Mouse (Mus musculus) midbrain, embryonic 10.5 days (tissue): ENCODE results near the gene Fbxo4. TPM values are rescaled to one million over a fixed set of nuclear protein-coding genes. Genes with fewer than 3 reads are reported as not detected.

ENCODE experiments used
- DNase-seq: peaks from one replicate; pipeline ENCODE4 v3.0.0-alpha.2; 2017; ENCODE audit warnings: low spot score
- H3K27ac ChIP-seq: fragments of 300-500 bp; sonication (generic); replicated peaks from 2 replicates; pipeline ENCODE4 v1.5.1; 2016; ENCODE audit warnings: mild to moderate bottlenecking
- H3K27me3 ChIP-seq: fragments of 300-500 bp; sonication (generic); 2 replicates; pipeline ENCODE4 v1.6.1; 2016; ENCODE audit warnings: low read depth, mild to moderate bottlenecking; ENCODE audit not compliant: poor library complexity, severe bottlenecking
- H3K36me3 ChIP-seq: fragments of 300-500 bp; sonication (generic); 2 replicates; pipeline ENCODE4 v1.6.1; 2016; ENCODE audit warnings: mild to moderate bottlenecking, moderate library complexity
- H3K4me1 ChIP-seq: fragments of 300-500 bp; sonication (generic); 2 replicates; pipeline ENCODE4 v1.6.1; 2016
- H3K4me3 ChIP-seq: fragments of 300-500 bp; sonication (generic); 2 replicates; pipeline ENCODE4 v1.5.1; 2016; ENCODE audit warnings: mild to moderate bottlenecking, moderate library complexity
- H3K9me3 ChIP-seq: fragments of 300-500 bp; sonication (generic); replicated peaks from 2 replicates; pipeline ENCODE4 v1.6.1; 2016; ENCODE audit warnings: mild to moderate bottlenecking
- WGBS: fragments of 180-500 bp; shearing (Covaris S2); methylation state at CpG from one replicate; pipeline ENCODE4 v1.1.7; 2016; 5-methylcytosine and 5-hydroxymethylcytosine counted together
- polyA plus RNA-seq: library from polyadenylated mRNA; unstranded; fragments of >200 nt; fragmentation: Nextera tagmentation; extraction: Ambion mirVana; gene quantifications from 2 replicates; pipeline ENCODE4 v1.2.1, GENCODE M21; 2016

The Fbxo4 gene
- polyA plus RNA-seq = 4.4 and 5.0 TPM in 2 replicates

GRCm38 (mm10) chr15:3979061-3979848 is at the start of gene Fbxo4:
TSS of gene Fbxo4 (minus strand) at chr15:3979573.
- peaks cover 27% of the 10 kb centered on the region for H3K36me3 ChIP-seq
- peak within 1 kb of the TSS; percentile 74 for H3K4me3 ChIP-seq
- 2% methylated on average over 60 of the region's 61 CpGs for WGBS
- no peaks in the 10 kb centered on the region for H3K9me3 ChIP-seq
- H3K27ac ChIP-seq = peak within 1 kb of the TSS; percentile 96
- peaks cover 10% of the 10 kb centered on the region; the same call in 1 of the 2 replicates for H3K4me1 ChIP-seq
- H3K27me3 ChIP-seq = no peaks in the 10 kb centered on the region
- peak; percentile 72 for DNase-seq

GRCm38 (mm10) chr15:4028960-4029359 is 49.6 kb upstream of the Fbxo4 start:
- Histone ChIP-seq H3K27me3 (peaks cover 22% of the 10 kb centered on the region), H3K4me1 (peaks cover 22% of the 10 kb centered on the region), H3K4me3 (no peak overlapping the region), H3K36me3 (no peaks in the 10 kb centered on the region), H3K9me3 (no peaks in the 10 kb centered on the region), H3K27ac (no peak overlapping the region)
- DNase-seq = no peak

- Histone ChIP-seq H3K27me3 (peaks cover 22% of the 10 kb centered on the region), H3K9me3 (no peaks in the 10 kb centered on the region), H3K36me3 (no peaks in the 10 kb centered on the region), H3K4me1 (peaks cover 22% of the 10 kb centered on the region), H3K27ac (no peak overlapping the region), H3K4me3 (0 out of 2 replicates have a peak overlapping the region, but pooled peaks have one; percentile 81)
- 82% methylated on average over 6 of the region's 6 CpGs for WGBS
- DNase-seq = no peak
These were observed 49.0 kb upstream of the Fbxo4 start for GRCm38 (mm10) chr15:4028411-4028700.

- Histone ChIP-seq H3K9me3 (no peaks in the 10 kb centered on the region), H3K36me3 (no peaks in the 10 kb centered on the region), H3K4me3 (peak overlapping the region; percentile 81), H3K4me1 (peaks cover 22% of the 10 kb centered on the region), H3K27ac (peak overlapping the region; percentile 91), H3K27me3 (peaks cover 22% of the 10 kb centered on the region)
- WGBS = 16% methylated on average over 6 of the region's 6 CpGs
- no peak for DNase-seq
These were observed 48.5 kb upstream of the Fbxo4 start for GRCm38 (mm10) chr15:4027671-4028410.

- peak; percentile 78 for DNase-seq
- Histone ChIP-seq H3K4me3 (peak overlapping the region; percentile 81), H3K9me3 (no peaks in the 10 kb centered on the region), H3K4me1 (peaks cover 22% of the 10 kb centered on the region), H3K27me3 (peaks cover 22% of the 10 kb centered on the region), H3K27ac (peak overlapping the region; percentile 91), H3K36me3 (no peaks in the 10 kb centered on the region)
- under 1% methylated on average over 65 of the region's 65 CpGs for WGBS
These were observed 47.6 kb upstream of the Fbxo4 start for GRCm38 (mm10) chr15:4026831-4027584.

- DNase-seq = peak; percentile 88
These were observed 46.9 kb upstream of the Fbxo4 start, which contains the start of gene Oxct1 for GRCm38 (mm10) chr15:4026231-4026773. TSS of gene Oxct1 (plus strand) at chr15:4026383.

GRCm38 (mm10) chr15:4025508-4025904 is 46.1 kb upstream of the Fbxo4 start:
- Histone ChIP-seq H3K27me3 (peaks cover 22% of the 10 kb centered on the region), H3K36me3 (no peaks in the 10 kb centered on the region), H3K4me1 (peaks cover 22% of the 10 kb centered on the region), H3K27ac (no peak overlapping the region), H3K9me3 (no peaks in the 10 kb centered on the region), H3K4me3 (peak overlapping the region; percentile 81; the same call in 1 of the 2 replicates)
- WGBS = 51% methylated on average over 11 of the region's 11 CpGs
- DNase-seq = no peak

More at GRCm38 (mm10) chr15:4026231-4026773, 46.9 kb upstream of the Fbxo4 start, which contains the start of gene Oxct1:
- Histone ChIP-seq H3K4me3 (peak within 1 kb of the TSS; percentile 81), H3K36me3 (no peaks in the 10 kb centered on the region), H3K4me1 (peaks cover 22% of the 10 kb centered on the region), H3K27ac (peak within 1 kb of the TSS; percentile 91), H3K27me3 (peaks cover 22% of the 10 kb centered on the region), H3K9me3 (no peaks in the 10 kb centered on the region)
- WGBS = under 1% methylated on average over 45 of the region's 45 CpGs

GRCm38 (mm10) chr15:4024726-4025507 is 45.5 kb upstream of the Fbxo4 start:
- H3K36me3 ChIP-seq = no peaks in the 10 kb centered on the region
- H3K27ac ChIP-seq = no peak overlapping the region
- no peaks in the 10 kb centered on the region for H3K9me3 ChIP-seq
- H3K4me1 ChIP-seq = peaks cover 22% of the 10 kb centered on the region
- 82% methylated on average over 13 of the region's 13 CpGs for WGBS
- H3K27me3 ChIP-seq = peaks cover 22% of the 10 kb centered on the region
- no peak overlapping the region for H3K4me3 ChIP-seq
- no peak for DNase-seq

- 87% methylated on average over 2 of the region's 2 CpGs for WGBS
- Histone ChIP-seq H3K9me3 (no peaks in the 10 kb centered on the region), H3K36me3 (no peaks in the 10 kb centered on the region)
These were observed 44.4 kb upstream of the Fbxo4 start for GRCm38 (mm10) chr15:4023747-4024146.

GRCm38 (mm10) chr15:4020711-4021110 is 41.3 kb upstream of the Fbxo4 start:
- Histone ChIP-seq H3K4me1 (peaks cover 6% of the 10 kb centered on the region), H3K4me3 (no peak overlapping the region), H3K9me3 (no peaks in the 10 kb centered on the region), H3K36me3 (no peaks in the 10 kb centered on the region), H3K27ac (no peak overlapping the region), H3K27me3 (peaks cover 8% of the 10 kb centered on the region; the same call in 1 of the 2 replicates)
- no peak for DNase-seq
- WGBS = 84% methylated on average over 4 of the region's 4 CpGs

More at GRCm38 (mm10) chr15:4023747-4024146, 44.4 kb upstream of the Fbxo4 start:
- Histone ChIP-seq H3K27ac (no peak overlapping the region), H3K4me1 (peaks cover 22% of the 10 kb centered on the region), H3K27me3 (peaks cover 20% of the 10 kb centered on the region), H3K4me3 (no peak overlapping the region)
- DNase-seq = no peak

- Histone ChIP-seq H3K36me3 (no peaks in the 10 kb centered on the region), H3K27me3 (no peaks in the 10 kb centered on the region), H3K9me3 (no peaks in the 10 kb centered on the region), H3K27ac (no peak overlapping the region), H3K4me1 (no peaks in the 10 kb centered on the region), H3K4me3 (no peak overlapping the region)
- WGBS = 87% methylated on average over 2 of the region's 2 CpGs
- no peak for DNase-seq
These were observed 34.5 kb upstream of the Fbxo4 start for GRCm38 (mm10) chr15:4013873-4014272.
